Mouse (Mus musculus) liver, adult (tissue): ENCODE measurements around the gene Nebl.

Experiments used
- GATA4 ChIP-seq: IDR thresholded peaks from 2 replicates; pipeline ENCODE4 v1.6.1; 2014; ENCODE audit warnings: mild to moderate bottlenecking, low read length; ENCODE audit not compliant: insufficient replicate concordance

Nebl gene

GRCm38 (mm10) chr2:17718281-17718680 lies 13.0 kb downstream of the Nebl start:
- TF ChIP-seq GATA4, result no peak

DNA sequence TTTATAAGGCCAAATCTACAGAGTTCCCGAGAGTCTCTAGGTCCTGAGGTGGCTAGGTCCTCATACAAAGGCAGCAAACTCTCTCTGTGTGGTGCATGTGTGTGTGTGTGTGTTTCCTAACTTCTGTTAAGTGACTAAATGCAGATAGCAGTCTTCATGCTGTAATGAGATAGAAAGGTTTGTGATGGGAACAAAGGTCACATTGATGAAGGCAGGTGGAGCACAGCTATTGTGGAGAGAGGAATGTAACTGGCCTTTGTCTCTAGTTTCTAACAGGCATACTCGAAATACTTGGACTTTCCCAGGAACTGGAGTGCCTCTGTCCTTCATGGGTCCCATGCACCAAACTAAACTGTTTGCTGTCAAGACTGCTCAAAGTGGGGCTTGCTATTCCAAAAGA lies 14.1 kb downstream of the Nebl start:
- no peak for TF ChIP-seq GATA4

DNA sequence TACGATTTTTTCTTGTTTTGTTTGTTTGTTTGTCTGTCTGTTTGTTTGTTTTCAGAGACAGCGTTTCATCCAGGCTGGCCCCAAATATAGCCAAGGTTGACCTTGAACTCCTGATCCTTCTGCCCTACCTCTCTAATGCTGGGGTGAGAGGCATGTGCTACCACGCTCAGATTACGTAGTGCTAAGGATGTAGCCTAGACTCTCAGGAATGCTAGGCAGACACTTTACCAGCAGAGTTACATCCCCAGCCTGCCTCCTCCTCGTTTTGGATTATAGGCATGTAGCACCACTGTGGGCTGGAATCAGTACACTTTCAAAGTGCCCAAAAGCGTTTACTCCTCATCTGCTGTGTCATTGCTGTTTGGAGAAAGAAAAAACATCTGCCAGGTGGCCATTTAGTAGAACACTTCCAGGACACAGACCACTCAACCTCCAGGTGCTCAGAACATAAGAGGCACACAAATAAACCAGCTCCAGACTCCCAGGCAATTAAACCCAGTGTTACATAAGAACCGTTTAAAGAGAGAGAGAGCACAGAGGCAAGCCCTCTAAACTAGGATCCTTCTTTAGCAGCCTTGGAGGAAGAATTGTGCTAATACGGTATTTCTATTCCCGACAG lies 16.0 kb downstream of the Nebl start:
- no peak for TF ChIP-seq GATA4

GRCm38 (mm10) chr2:17714661-17715060 lies 16.6 kb downstream of the Nebl start:
- no peak for TF ChIP-seq GATA4

DNA sequence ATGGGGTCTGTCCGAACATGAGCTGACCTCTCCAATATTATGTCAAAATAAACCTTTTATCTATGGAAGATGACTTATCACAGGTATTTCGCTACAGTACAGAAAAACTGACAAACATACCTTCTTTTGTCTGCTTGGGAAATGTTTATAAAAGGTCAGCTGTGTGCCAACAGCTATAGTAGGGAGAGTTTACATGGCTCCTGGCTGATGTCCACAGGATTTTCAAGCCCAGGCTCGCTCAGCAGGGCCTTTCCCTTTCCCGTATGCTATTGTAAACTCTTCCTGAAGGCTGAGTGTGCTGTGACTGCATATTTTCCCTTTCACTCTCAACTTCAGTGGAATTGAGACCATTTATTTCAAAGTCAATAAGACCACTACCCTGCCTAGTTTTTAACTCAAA lies 17.1 kb downstream of the Nebl start:
- no peak for TF ChIP-seq GATA4

DNA sequence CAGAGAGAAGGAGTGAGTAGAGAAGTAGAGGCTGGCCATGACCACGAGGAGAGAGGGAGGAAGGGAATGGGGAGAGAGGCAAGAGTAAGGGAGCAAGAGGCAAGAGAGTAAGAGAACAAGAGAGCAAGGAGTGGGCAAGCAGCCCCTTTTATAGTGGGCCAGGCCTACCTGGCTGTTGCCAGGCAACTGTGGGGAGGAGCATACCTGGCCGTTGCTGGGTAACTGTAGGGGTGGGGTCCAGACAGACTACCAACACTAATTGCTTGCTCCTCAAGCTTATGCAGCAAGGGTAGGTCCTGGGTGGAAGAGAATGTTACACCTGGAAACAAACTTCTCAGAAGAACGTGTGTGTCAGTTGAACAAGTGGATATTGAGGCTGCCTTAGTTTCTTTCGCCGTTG lies 20.0 kb downstream of the Nebl start:
- TF ChIP-seq GATA4, result no peak

GRCm38 (mm10) chr2:17710083-17710482 lies 21.2 kb downstream of the Nebl start:
- TF ChIP-seq GATA4, result no peak

GRCm38 (mm10) chr2:17705964-17706363 lies 25.3 kb downstream of the Nebl start:
- TF ChIP-seq GATA4, result no peak

- no peak for TF ChIP-seq GATA4
Observed at GRCm38 (mm10) chr2:17705426-17705825, 25.8 kb downstream of the Nebl start.

DNA sequence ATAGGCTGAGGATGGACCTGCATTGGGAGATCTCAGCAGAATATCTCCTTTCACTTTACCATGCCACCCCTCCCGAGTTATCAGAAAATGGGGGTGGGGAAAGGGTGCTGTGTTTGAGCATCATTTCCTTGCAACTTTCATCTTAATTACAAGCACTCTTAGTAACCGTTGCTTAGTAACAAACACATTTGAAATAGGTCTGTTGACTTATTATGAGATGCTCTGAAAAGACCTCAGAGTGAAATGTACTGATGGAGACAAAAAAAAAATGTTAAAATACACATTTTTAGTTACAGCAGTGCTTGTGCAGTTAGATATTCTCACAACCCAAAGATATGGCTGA lies 28.1 kb downstream of the Nebl start:
- no peak for TF ChIP-seq GATA4

DNA sequence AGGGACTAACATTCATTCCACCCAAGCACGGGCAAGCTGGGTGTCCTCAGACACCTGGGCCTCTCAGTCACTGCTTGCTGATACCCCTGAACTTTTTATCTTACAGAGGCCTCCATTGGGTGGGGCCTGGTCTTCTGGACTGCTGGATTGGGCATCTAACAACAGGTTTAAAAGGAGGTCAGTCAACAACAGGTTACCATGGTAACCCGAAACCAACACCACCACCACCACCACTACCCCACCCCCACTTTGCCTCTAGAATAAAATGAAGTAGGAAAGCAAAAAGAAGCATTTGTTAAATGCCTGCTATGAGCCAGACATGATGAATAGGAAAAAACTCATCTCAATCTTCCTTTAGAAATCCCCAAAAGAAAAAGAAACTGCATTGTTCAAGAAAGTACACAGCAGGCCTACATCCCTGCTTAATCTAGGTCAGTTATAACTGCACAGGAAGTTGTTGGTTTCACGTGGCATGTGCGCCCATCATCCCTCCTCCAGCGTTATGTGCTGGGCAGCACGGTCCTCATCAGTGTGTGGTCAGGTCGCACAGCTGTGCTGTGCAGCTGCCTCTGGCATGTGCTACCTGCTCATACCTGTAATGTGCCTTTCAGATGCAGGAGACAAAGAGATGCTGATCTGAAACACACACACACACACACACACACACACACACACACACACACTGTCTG lies 28.6 kb downstream of the Nebl start:
- no peak for TF ChIP-seq GATA4

GRCm38 (mm10) chr2:17698161-17699087 lies 32.8 kb downstream of the Nebl start:
- TF ChIP-seq GATA4, result no peak

DNA sequence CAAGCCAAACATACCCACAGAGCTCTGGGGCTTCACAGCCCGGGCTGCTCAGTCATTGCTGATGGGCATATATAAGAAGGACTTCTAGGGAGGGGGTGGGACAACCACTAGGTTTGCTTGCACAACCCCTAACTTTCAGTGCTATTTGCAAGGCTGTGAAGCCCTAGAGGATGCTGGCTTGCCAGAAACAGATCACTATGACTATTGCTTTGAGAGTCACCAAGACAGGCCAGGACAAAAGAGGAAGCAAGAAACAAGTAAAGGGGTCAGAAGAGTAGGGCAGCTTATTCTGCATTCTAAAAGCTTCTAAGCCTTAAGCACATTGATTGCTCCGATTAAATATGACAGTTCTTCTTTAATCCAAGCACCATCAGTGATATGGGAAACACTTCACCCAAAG lies 38.3 kb downstream of the Nebl start:
- no peak for TF ChIP-seq GATA4

GRCm38 (mm10) chr2:17690264-17690663 lies 41.0 kb downstream of the Nebl start:
- no peak for TF ChIP-seq GATA4

DNA sequence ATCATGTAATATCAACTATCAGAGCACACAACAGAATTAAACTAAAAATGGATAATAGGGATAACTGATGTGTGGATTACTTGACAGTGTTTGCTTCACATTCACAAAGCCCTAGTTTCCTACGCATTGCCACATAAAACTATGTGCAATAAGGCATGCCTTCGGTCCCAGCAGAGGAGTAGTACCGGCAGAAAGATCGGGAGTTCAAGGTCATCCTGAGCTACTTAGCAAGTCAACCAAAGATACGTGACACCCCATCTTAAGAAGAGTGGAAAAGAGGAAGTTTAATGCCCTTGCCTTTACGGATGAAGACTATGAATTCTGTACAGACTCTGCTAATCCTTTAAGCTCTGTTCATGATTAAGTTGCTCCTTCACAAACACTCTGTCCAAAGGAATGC lies 44.1 kb downstream of the Nebl start:
- TF ChIP-seq GATA4, result no peak

DNA sequence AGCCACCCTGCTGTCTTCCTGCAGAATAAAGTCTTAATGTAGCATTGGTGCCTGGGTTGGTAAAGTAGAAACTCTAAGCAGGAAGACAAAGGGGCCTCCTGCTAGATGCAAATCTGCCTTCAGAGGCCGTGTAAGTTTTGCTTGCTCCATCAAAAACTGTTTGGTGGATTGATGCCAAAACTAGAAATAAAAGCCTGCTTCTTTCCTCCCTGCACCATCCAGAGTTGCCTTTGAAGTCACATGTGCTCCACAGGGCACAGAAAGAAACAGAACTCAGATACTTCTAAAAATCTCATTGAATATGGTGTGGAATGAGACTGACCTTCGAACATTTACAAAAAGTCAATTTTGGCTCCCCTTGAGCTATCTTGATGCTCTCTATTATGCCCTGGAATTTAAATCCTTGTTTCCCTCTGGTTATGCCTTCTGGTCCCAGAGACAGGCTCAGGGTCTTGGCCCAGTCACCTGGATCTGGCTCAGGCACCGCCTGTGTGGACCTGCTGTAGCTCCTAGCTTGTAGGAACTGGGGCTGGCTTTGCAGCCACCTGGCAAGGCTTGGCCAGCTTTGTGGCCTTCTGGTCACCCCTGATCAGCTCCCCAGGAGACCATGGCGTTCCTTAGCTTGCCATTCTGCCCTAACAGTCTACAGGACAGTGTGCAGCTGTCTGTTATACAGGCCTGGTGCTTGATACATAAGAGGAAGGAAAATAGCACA lies 47.8 kb downstream of the Nebl start:
- TF ChIP-seq GATA4, result no peak

DNA sequence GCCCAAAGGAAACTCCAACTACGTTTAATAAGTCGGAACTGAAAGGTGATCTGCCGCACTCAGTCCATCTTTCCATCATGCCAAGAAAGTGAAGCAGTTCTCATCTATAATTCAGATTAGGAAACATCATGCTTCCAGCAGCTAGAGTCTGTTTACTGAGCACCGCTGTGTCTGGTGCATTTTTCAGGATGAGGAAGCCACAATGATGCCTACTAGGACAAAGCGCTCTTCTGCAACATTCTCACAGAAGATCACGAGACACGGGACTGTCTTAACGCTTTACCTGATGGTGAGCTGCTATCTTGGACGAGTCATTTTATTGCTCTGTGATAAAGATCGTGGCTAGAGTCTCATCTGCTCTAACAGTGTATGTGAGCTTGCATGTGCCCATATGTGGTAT lies 59.1 kb downstream of the Nebl start:
- no peak for TF ChIP-seq GATA4
